Mouse (Mus musculus) stomach, postnatal 0 days (tissue): ENCODE measurements around the gene Il6st.

ENCODE experiments used
- CTCF ChIP-seq: IDR thresholded peaks from 2 replicates; pipeline ENCODE4 v1.5.1; 2016; ENCODE audit warnings: antibody characterized with exemption, low read depth, mild to moderate bottlenecking, moderate library complexity
- EP300 ChIP-seq: optimal IDR thresholded peaks from 2 replicates; pipeline ENCODE3; 2016; ENCODE audit warnings: antibody characterized with exemption

- no peak for TF ChIP-seq CTCF
- TF ChIP-seq EP300 = no peak
These were observed 16.7 kb upstream of the Il6st start for GRCm38 (mm10) chr13:112447108-112447665.
